Mouse (Mus musculus): ENCODE data around the gene Cpb1. TPM values are rescaled to one million over a fixed set of nuclear protein-coding genes. Genes with fewer than 3 reads are reported as not detected.
A peak's percentile ranks its signal among the peaks of the same experiment; 100 is the strongest.

The Cpb1 gene
- polyA plus RNA-seq, 1 experiment from 2014 or later, result 0.07 TPM

DNA sequence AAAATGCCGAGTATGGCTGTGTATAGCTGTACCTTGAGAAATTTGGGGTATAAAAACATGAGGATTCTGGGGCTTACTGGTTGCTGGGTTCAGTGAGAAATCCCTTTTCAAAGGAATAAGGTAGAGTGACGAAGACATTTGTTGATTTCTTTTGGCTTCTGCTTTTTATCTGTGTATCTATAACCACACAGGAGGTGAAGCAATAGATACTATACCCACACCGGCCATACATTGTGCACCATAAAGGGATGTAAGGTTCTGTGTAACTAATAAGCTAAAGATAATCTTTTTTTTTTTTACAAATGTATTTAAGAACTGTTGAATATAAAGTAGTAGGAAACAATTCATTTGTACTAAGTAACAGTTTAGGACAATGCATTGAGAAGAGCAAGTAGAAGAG lies 35.8 kb downstream of the Cpb1 start:
- Histone ChIP-seq H3K9me3 (replicated peaks) (no peaks in the 10 kb centered on the region), H3K27me3 (ENCODE audit: low read depth, poor library complexity, severe bottlenecking) (no peaks in the 10 kb centered on the region), H3K36me3 (no peaks in the 10 kb centered on the region), H3K4me3 (no peak overlapping the region), H3K4me1 (no peaks in the 10 kb centered on the region), H3K27ac (replicated peaks) (no peak overlapping the region)
- DNase-seq (ENCODE audit: low spot score), result no peak
- 83% methylated on average over 3 of the region's 3 CpGs for WGBS

- Histone ChIP-seq H3K36me3 (no peaks in the 10 kb centered on the region), H3K9me3 (replicated peaks) (no peaks in the 10 kb centered on the region), H3K4me1 (no peaks in the 10 kb centered on the region), H3K27ac (replicated peaks) (no peak overlapping the region), H3K27me3 (ENCODE audit: low read depth, poor library complexity, severe bottlenecking) (no peaks in the 10 kb centered on the region), H3K4me3 (no peak overlapping the region)
- DNase-seq (ENCODE audit: low spot score), result no peak
- WGBS, result 85% methylated on average over 1 of the region's 1 CpGs
Measured at GRCm38 (mm10) chr3:20236965-20237364, 38.6 kb downstream of the Cpb1 start.

DNA sequence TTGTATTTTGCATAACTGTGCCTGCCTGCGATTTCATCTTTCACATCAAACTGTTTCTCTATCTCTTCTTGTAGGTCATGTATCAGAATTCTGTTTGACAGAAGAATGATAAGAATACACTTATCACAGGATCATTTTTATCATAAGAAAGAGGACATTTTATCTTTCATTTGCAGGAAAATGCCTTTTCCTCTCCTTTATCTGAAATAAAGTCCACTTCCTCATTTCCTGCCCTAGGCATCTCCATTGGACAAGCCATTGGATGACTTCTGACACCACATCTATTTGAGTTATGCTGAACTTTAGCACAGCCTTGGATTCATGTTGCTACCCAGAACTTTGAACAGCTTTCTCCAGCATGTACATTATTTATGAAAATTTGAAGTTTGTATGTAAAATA lies 46.5 kb downstream of the Cpb1 start:
- H3K4me1 ChIP-seq, result no peaks in the 10 kb centered on the region
- no peak overlapping the region for H3K4me3 ChIP-seq
- H3K9me3 ChIP-seq (replicated peaks), result no peaks in the 10 kb centered on the region
- no peak overlapping the region for H3K27ac ChIP-seq (replicated peaks)
- DNase-seq (ENCODE audit: low spot score), result no peak
- no peaks in the 10 kb centered on the region for H3K27me3 ChIP-seq (ENCODE audit: low read depth, poor library complexity, severe bottlenecking)
- 93% methylated on average over 1 of the region's 1 CpGs for WGBS
- no peaks in the 10 kb centered on the region for H3K36me3 ChIP-seq

DNA sequence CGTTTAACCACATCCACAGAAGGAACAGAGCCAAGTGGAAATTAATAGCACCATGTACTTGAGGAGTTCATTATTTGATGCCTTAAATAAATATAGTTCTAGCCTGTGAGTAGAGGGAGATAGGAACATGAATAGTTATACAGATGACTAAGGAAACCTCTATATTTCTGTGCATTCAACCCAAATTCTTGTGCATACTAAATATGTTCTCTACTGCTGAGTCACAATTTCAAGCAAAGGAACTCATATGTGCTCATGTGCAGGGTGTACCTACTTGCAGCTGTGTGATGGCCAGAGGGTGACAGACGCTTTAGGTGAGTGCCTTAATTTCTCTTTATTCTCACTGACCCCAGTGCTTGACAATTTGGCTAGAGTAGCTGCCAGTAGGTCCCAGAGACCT lies 50.1 kb downstream of the Cpb1 start:
- Histone ChIP-seq H3K9me3 (replicated peaks) (no peaks in the 10 kb centered on the region), H3K27me3 (ENCODE audit: low read depth, poor library complexity, severe bottlenecking) (no peaks in the 10 kb centered on the region), H3K4me1 (no peaks in the 10 kb centered on the region), H3K4me3 (no peak overlapping the region), H3K27ac (replicated peaks) (no peak overlapping the region), H3K36me3 (no peaks in the 10 kb centered on the region)
- 87% methylated on average over 2 of the region's 2 CpGs for WGBS
- DNase-seq (ENCODE audit: low spot score), result no peak

- Histone ChIP-seq H3K27ac (replicated peaks) (no peak overlapping the region), H3K4me1 (no peaks in the 10 kb centered on the region), H3K27me3 (ENCODE audit: low read depth, poor library complexity, severe bottlenecking) (no peaks in the 10 kb centered on the region), H3K36me3 (no peaks in the 10 kb centered on the region), H3K4me3 (no peak overlapping the region), H3K9me3 (replicated peaks) (no peaks in the 10 kb centered on the region)
- WGBS, result 93% methylated on average over 9 of the region's 9 CpGs
- no peak for DNase-seq (ENCODE audit: low spot score)
Measured at GRCm38 (mm10) chr3:20222926-20223698, 52.4 kb downstream of the Cpb1 start.

GRCm38 (mm10) chr3:20222136-20222535 lies 53.4 kb downstream of the Cpb1 start:
- H3K4me3 ChIP-seq, result no peak overlapping the region
- no peaks in the 10 kb centered on the region for H3K4me1 ChIP-seq
- no peaks in the 10 kb centered on the region for H3K9me3 ChIP-seq (replicated peaks)
- H3K36me3 ChIP-seq, result no peaks in the 10 kb centered on the region
- no peak overlapping the region for H3K27ac ChIP-seq (replicated peaks)
- no peak for DNase-seq (ENCODE audit: low spot score)
- WGBS, result 85% methylated on average over 3 of the region's 3 CpGs
- no peaks in the 10 kb centered on the region for H3K27me3 ChIP-seq (ENCODE audit: low read depth, poor library complexity, severe bottlenecking)

GRCm38 (mm10) chr3:20198869-20199268 lies 76.7 kb downstream of the Cpb1 start:
- 31% methylated on average over 6 of the region's 6 CpGs for WGBS
- no peaks in the 10 kb centered on the region for H3K4me1 ChIP-seq
- H3K27ac ChIP-seq (replicated peaks), result no peak overlapping the region
- peak; percentile 61 for DNase-seq (ENCODE audit: low spot score)
- no peak overlapping the region for H3K4me3 ChIP-seq
- H3K27me3 ChIP-seq (ENCODE audit: low read depth, poor library complexity, severe bottlenecking), result no peaks in the 10 kb centered on the region
- no peaks in the 10 kb centered on the region for H3K9me3 ChIP-seq (replicated peaks)
- no peaks in the 10 kb centered on the region for H3K36me3 ChIP-seq

Small RNA genes lying within 50 kb of the gene (microRNA-seq; reads per million reads assigned to microRNA genes)
- gene Mir7007, result not detected

Other genes with a start within 250 kb of the Cpb1 start
- gene Hps3, start 240.4 kb downstream of the Cpb1 start, polyA plus RNA-seq (2016; fragmentation: Nextera tagmentation; extraction: Ambion mirVana), result 10.4 and 12.0 TPM in 2 replicates
- gene Hltf, start 217.9 kb downstream of the Cpb1 start, polyA plus RNA-seq (2016; fragmentation: Nextera tagmentation; extraction: Ambion mirVana), result 15.8 and 16.3 TPM in 2 replicates
- 33.2 and 37.4 TPM in 2 replicates for gene Gyg, start 120.4 kb downstream of the Cpb1 start, polyA plus RNA-seq (2016; fragmentation: Nextera tagmentation; extraction: Ambion mirVana)
- 0.24 TPM in 1 of 2 replicates, not detected in the other for gene Cpa3, start 33.6 kb downstream of the Cpb1 start, polyA plus RNA-seq (2016; fragmentation: Nextera tagmentation; extraction: Ambion mirVana)
- 0.19 TPM in 1 of 2 replicates, not detected in the other for gene Agtr1b, start 91.4 kb upstream of the Cpb1 start, polyA plus RNA-seq (2016; fragmentation: Nextera tagmentation; extraction: Ambion mirVana)

All from midbrain, embryonic 10.5 days (tissue).